ENCODE assay signal across 12 mouse cellular contexts in genomic region chr16:24624335-24624734, GRCm38 (mm10).
DNase-seq lines count a peak whose midpoint lies in the region; ATAC-seq and TF ChIP-seq lines count a peak whose summit lies in the region.
"Had no signal": no experiment of that assay in that cellular context is flagged by ENCODE, and none has a peak within 500 bp of the region (broad histone marks: within the 10 kb centered on the region; RNA-seq: fewer than 3 reads in every experiment).

No protein-coding gene starts in this region.

- peak overlapping the region; percentile 34; the same call in 1 of the 2 replicates for H3K27ac ChIP-seq in liver, postnatal 0 days (ENCODE audit: low read depth)
- 0 out of 2 replicates have a peak overlapping the region, but pooled peaks have one; percentile 10 for H3K27ac ChIP-seq in forebrain, embryonic 16.5 days (ENCODE audit: low read length)
- H3K27ac ChIP-seq: lung, embryonic 15.5 days; stomach, postnatal 0 days had no signal

- DNase-seq in liver, postnatal 0 days = no peak
- no peak for DNase-seq in liver
- DNase-seq in brain, adult 2 months (ENCODE audit: low read depth, low spot score) = peak; percentile 58
- no peak for DNase-seq in kidney, adult 11 months
- no peak for DNase-seq in urinary bladder, postnatal 14 days (ENCODE audit: low spot score)
- no peak for DNase-seq in gastrocnemius, postnatal 25 days
- DNase-seq: cerebellum, adult 11 months; heart, postnatal 10 days had no signal

- no peak overlapping the region for H3K4me2 ChIP-seq in liver, postnatal 0 days (ENCODE audit: low read depth, low read length)
- H3K4me2 ChIP-seq in forebrain, embryonic 16.5 days (ENCODE audit: low read length) = no peak overlapping the region
- H3K4me2 ChIP-seq: lung, embryonic 15.5 days had no signal

- H3K9ac ChIP-seq in liver, postnatal 0 days (replicated peaks) = no peak overlapping the region
- H3K9ac ChIP-seq in forebrain, embryonic 16.5 days (replicated peaks; ENCODE audit: low read depth, low read length) = no peak overlapping the region
- H3K9ac ChIP-seq: lung, embryonic 15.5 days had no signal

- H3K4me1 ChIP-seq in liver, postnatal 0 days (ENCODE audit: insufficient read depth) = peaks cover 31% of the 10 kb centered on the region
- peaks cover 6% of the 10 kb centered on the region; the same call in 1 of the 2 replicates for H3K4me1 ChIP-seq in forebrain, embryonic 16.5 days (replicated peaks; ENCODE audit: control insufficient read depth, insufficient read depth, low read length)

- no peak for TF ChIP-seq CTCF in liver, postnatal 0 days (IDR thresholded peaks at IDR 0.05; ENCODE audit: low read depth)

- H3K36me3 ChIP-seq in liver, postnatal 0 days (replicated peaks; ENCODE audit: insufficient read depth, low read length) = no peaks in the 10 kb centered on the region; the same call in 1 of the 2 replicates
- H3K36me3 ChIP-seq in forebrain, embryonic 16.5 days (ENCODE audit: control insufficient read depth, insufficient read depth) = no peaks in the 10 kb centered on the region
- H3K36me3 ChIP-seq: lung, embryonic 15.5 days had no signal

- no peaks in the 10 kb centered on the region for H3K27me3 ChIP-seq in liver, postnatal 0 days (ENCODE audit: insufficient read depth, low read length)
- H3K27me3 ChIP-seq in forebrain, embryonic 16.5 days (replicated peaks; ENCODE audit: control insufficient read depth, insufficient read depth, low read length) = no peaks in the 10 kb centered on the region
- H3K27me3 ChIP-seq: lung, embryonic 15.5 days had no signal

- H3K9me3 ChIP-seq in liver, postnatal 0 days (ENCODE audit: low read length) = no peaks in the 10 kb centered on the region
- H3K9me3 ChIP-seq in forebrain, embryonic 16.5 days (ENCODE audit: control insufficient read depth, low read length) = no peaks in the 10 kb centered on the region
- H3K9me3 ChIP-seq: lung, embryonic 15.5 days had no signal

- no peak for TF ChIP-seq EP300 in liver, postnatal 0 days (IDR thresholded peaks at IDR 0.05; ENCODE audit: low read depth)

- 0 out of 2 replicates have a peak, but pooled peaks have one; percentile 9 for ATAC-seq in liver, postnatal 0 days
- ATAC-seq in forebrain, embryonic 16.5 days = peak; percentile 80
- ATAC-seq in monocyte, adult 5-6 weeks (replicated peaks; ENCODE audit: insufficient number of reproducible peaks, low FRiP score, low TSS enrichment, poor library complexity, severe bottlenecking) = peak; percentile 36

- WGBS in liver, postnatal 0 days (ENCODE audit: insufficient replicate concordance) = 59% methylated on average over 5 of the region's 5 CpGs
- 34% methylated on average over 5 of the region's 5 CpGs for WGBS in forebrain, embryonic 16.5 days

- no peak overlapping the region for H3K4me3 ChIP-seq in liver, postnatal 0 days (ENCODE audit: low read depth, low read length)
- H3K4me3 ChIP-seq in forebrain, embryonic 16.5 days (replicated peaks; ENCODE audit: low read length) = no peak overlapping the region
- H3K4me3 ChIP-seq: lung, embryonic 15.5 days had no signal

Comparison
In these comparisons a context has a peak if more than half of its experiments do, and no peak if none do; other contexts are left out.
1. ATAC-seq: peak in every context shown above with its lines; median percentile 80 in forebrain, embryonic 16.5 days; 36 in monocyte, adult 5-6 weeks; 9 in liver, postnatal 0 days.